Mouse (Mus musculus) C2C12 (cell line): Measurements from ENCODE around the gene Serpina3j. TPM values are rescaled to one million over a fixed set of nuclear protein-coding genes. Genes with fewer than 3 reads are reported as not detected.

ENCODE experiments used
- H3K27me3 ChIP-seq: one replicate; pipeline ENCODE4 v1.6.1; 2011; ENCODE audit not compliant: control insufficient read depth, insufficient read depth, insufficient read length
- H3K36me3 ChIP-seq: one replicate; pipeline ENCODE4 v1.6.1; 2011; ENCODE audit not compliant: control insufficient read depth, insufficient read depth
- H3K4me3 ChIP-seq: one replicate; pipeline ENCODE4 v1.5.1; 2011; ENCODE audit warnings: mild to moderate bottlenecking, control low read depth; ENCODE audit not compliant: poor library complexity, insufficient read depth, severe bottlenecking
- H3K79me2 ChIP-seq: one replicate; pipeline ENCODE4 v1.6.1; 2011; ENCODE audit not compliant: control insufficient read depth, insufficient read depth
- H3K79me3 ChIP-seq: one replicate; pipeline ENCODE4 v1.6.1; 2011; ENCODE audit warnings: low read depth, control low read depth
- H3ac ChIP-seq: one replicate; pipeline ENCODE3; 2011; ENCODE audit warnings: low read depth; ENCODE audit not compliant: control insufficient read depth, insufficient read length
- CEBPB ChIP-seq: IDR thresholded peaks from one replicate; pipeline ENCODE4 v1.6.1; 2011; ENCODE audit warnings: low read depth, mild to moderate bottlenecking, control low read depth, moderate library complexity
- CTCF ChIP-seq: IDR thresholded peaks from one replicate; pipeline ENCODE4 v1.5.1; 2011; ENCODE audit not compliant: control insufficient read depth, insufficient read depth, insufficient read length
- FOSL1 ChIP-seq: IDR thresholded peaks from one replicate; pipeline ENCODE4 v1.8.0; 2011; ENCODE audit warnings: mild to moderate bottlenecking, low read length; ENCODE audit not compliant: poor library complexity, insufficient read depth, severe bottlenecking
- MAX ChIP-seq: IDR thresholded peaks from one replicate; pipeline ENCODE4 v1.6.1; 2011; ENCODE audit warnings: mild to moderate bottlenecking, control low read depth
- MYOD1 ChIP-seq: IDR thresholded peaks from one replicate; pipeline ENCODE4 v1.6.1; 2011; ENCODE audit warnings: low read depth; ENCODE audit not compliant: control insufficient read depth, insufficient read length
- MYOG ChIP-seq: IDR thresholded peaks from one replicate; pipeline ENCODE4 v1.6.1; 2011; ENCODE audit not compliant: control insufficient read depth, insufficient read length; ENCODE audit errors: extremely low read depth
- USF1 ChIP-seq: IDR thresholded peaks from one replicate; pipeline ENCODE4 v1.6.1; 2011; ENCODE audit warnings: low read depth, mild to moderate bottlenecking, control low read depth, moderate library complexity
- polyA plus RNA-seq: library from polyadenylated mRNA; unstranded; fragments of >200 nt; fragmentation: generic; extraction: Trizol; gene quantifications from one replicate; pipeline ENCODE4 v1.2.1, GENCODE M21; 2012; ENCODE audit warnings: missing spikeins

Serpina3j gene
- polyA plus RNA-seq, 1 experiment: not detected

DNA sequence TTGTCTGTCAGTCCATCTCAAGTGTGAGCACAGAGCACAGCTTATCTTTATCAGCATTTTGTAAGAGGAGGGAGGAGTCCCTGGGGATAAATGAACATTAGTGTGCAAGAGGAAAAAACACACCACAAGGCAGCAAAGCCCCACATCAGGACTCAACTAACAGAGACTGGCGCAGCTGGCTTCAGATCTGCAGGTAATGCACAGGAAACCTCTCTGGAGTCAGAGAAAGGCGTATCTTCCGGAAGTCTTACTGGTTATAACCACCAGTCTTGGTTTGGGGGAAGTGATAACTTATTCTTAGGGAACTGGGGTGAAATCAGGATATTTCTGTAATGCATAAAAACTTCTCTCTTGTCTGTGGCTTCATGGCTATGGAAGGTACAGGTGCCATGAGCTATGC lies 41.7 kb downstream of the Serpina3j start:
- H3ac ChIP-seq: no peak overlapping the region
- H3K27me3 ChIP-seq: no peaks in the 10 kb centered on the region
- no peak for TF ChIP-seq CEBPB
- TF ChIP-seq FOSL1: no peak
- no peak for TF ChIP-seq MYOD1
- no peak for TF ChIP-seq MYOG
- TF ChIP-seq MAX: no peak
- TF ChIP-seq USF1: no peak
- TF ChIP-seq CTCF: no peak
- H3K79me2 ChIP-seq: no peaks in the 10 kb centered on the region
- H3K4me3 ChIP-seq: no peak overlapping the region
- no peaks in the 10 kb centered on the region for H3K79me3 ChIP-seq
- no peaks in the 10 kb centered on the region for H3K36me3 ChIP-seq

DNA sequence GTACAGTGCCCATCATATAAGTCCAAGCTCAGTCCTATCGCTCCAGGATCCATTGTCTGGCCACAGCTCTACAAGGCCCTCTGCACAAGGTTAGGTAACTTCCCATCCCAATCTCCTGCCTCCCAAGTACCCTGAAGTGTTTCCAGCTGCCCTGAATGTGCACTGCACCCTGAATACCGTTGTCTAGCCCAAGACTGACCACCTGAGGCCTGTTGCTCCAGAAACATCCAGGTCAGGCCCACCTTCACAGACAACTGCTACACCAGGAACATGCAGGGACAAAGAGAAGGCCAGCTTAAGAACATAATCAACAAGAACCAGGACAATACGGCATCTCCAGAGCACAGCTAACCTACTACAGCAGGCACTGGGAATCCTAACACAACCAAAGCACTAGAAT lies 55.6 kb downstream of the Serpina3j start:
- Histone ChIP-seq H3K36me3 (no peaks in the 10 kb centered on the region), H3K79me2 (no peaks in the 10 kb centered on the region), H3ac (no peak overlapping the region), H3K79me3 (no peaks in the 10 kb centered on the region), H3K27me3 (no peaks in the 10 kb centered on the region), H3K4me3 (no peak overlapping the region)
- TF ChIP-seq MYOG: no peak
- TF ChIP-seq USF1: no peak
- no peak for TF ChIP-seq FOSL1
- TF ChIP-seq MYOD1: no peak
- no peak for TF ChIP-seq CTCF
- TF ChIP-seq CEBPB: no peak
- no peak for TF ChIP-seq MAX

Other genes with a start within 250 kb of the Serpina3j start
- gene Serpina5, start 213.4 kb upstream of the Serpina3j start, polyA plus RNA-seq: not detected
- gene Serpina3a, start 201.8 kb upstream of the Serpina3j start, polyA plus RNA-seq: not detected
- not detected for gene Serpina3b, start 186.6 kb upstream of the Serpina3j start, polyA plus RNA-seq
- not detected for gene Serpina3c, start 160.7 kb upstream of the Serpina3j start, polyA plus RNA-seq
- not detected for gene Serpina3f, start 100.0 kb upstream of the Serpina3j start, polyA plus RNA-seq
- 0.14 TPM for gene Serpina3g, start 78.3 kb upstream of the Serpina3j start, polyA plus RNA-seq
- gene Serpina3i, start 51.4 kb upstream of the Serpina3j start, polyA plus RNA-seq: not detected
- gene Serpina3k, start 23.9 kb downstream of the Serpina3j start, polyA plus RNA-seq: not detected
- gene Serpina3m, start 23.9 kb downstream of the Serpina3j start, polyA plus RNA-seq: not detected
- gene Serpina3n, start 92.2 kb downstream of the Serpina3j start, polyA plus RNA-seq: not detected
- not detected for gene Gsc, start 158.8 kb downstream of the Serpina3j start, polyA plus RNA-seq